Mouse (Mus musculus): Measurements from ENCODE around the gene Omp. TPM values are rescaled to one million over a fixed set of nuclear protein-coding genes. Genes with fewer than 3 reads are reported as not detected.

The Omp gene
- polyA plus RNA-seq, 1 experiment from 2014 or later, result 0.54 TPM

GRCm38 (mm10) chr7:98119179-98119960 lies 25.9 kb downstream of the Omp start, which contains the start of gene Myo7a:
Gene Myo7a, minus strand, starts transcription at chr7:98119524.
- Histone ChIP-seq H3K27me3 (no peaks in the 10 kb centered on the region), H3K9me3 (replicated peaks) (no peaks in the 10 kb centered on the region), H3K9ac (no peak within 1 kb of the TSS), H3K36me3 (replicated peaks) (peaks cover 13% of the 10 kb centered on the region), H3K4me1 (replicated peaks) (peaks cover 34% of the 10 kb centered on the region), H3K4me3 (replicated peaks) (peak within 1 kb of the TSS; percentile 26), H3K27ac (replicated peaks) (peak within 1 kb of the TSS; percentile 61), H3K4me2 (peak within 1 kb of the TSS; percentile 54)
- peak; percentile 75 for ATAC-seq (ENCODE audit: insufficient read depth)
- whole genome bisulfite sequencing (ENCODE audit: insufficient replicate concordance), result 35% methylated on average over 9 of the region's 9 CpGs

GRCm38 (mm10) chr7:98117012-98117660 lies 28.2 kb downstream of the Omp start:
- Histone ChIP-seq H3K4me3 (replicated peaks) (no peak overlapping the region), H3K27ac (replicated peaks) (no peak overlapping the region), H3K36me3 (replicated peaks) (no peaks in the 10 kb centered on the region), H3K4me2 (no peak overlapping the region), H3K4me1 (replicated peaks) (peaks cover 34% of the 10 kb centered on the region), H3K9me3 (replicated peaks) (no peaks in the 10 kb centered on the region), H3K27me3 (peaks cover 13% of the 10 kb centered on the region), H3K9ac (no peak overlapping the region)
- 28% methylated on average over 11 of the region's 11 CpGs for WGBS (ENCODE audit: insufficient replicate concordance)
- no peak for ATAC-seq (ENCODE audit: insufficient read depth)

- H3K9ac ChIP-seq, result no peak overlapping the region
- H3K4me2 ChIP-seq, result no peak overlapping the region
- H3K36me3 ChIP-seq (replicated peaks), result no peaks in the 10 kb centered on the region
- peaks cover 37% of the 10 kb centered on the region for H3K27me3 ChIP-seq
- 46% methylated on average over 6 of the region's 6 CpGs for WGBS (ENCODE audit: insufficient replicate concordance)
- no peak for ATAC-seq (ENCODE audit: insufficient read depth)
- H3K4me3 ChIP-seq (replicated peaks), result no peak overlapping the region
- H3K9me3 ChIP-seq (replicated peaks), result no peaks in the 10 kb centered on the region
- no peak overlapping the region for H3K27ac ChIP-seq (replicated peaks)
- H3K4me1 ChIP-seq (replicated peaks), result peaks cover 16% of the 10 kb centered on the region
These were observed 30.6 kb downstream of the Omp start for GRCm38 (mm10) chr7:98114656-98115055.

GRCm38 (mm10) chr7:98111233-98111632 lies 34.1 kb downstream of the Omp start:
- H3K27ac ChIP-seq (replicated peaks), result no peak overlapping the region
- 12% methylated on average over 25 of the region's 25 CpGs for WGBS (ENCODE audit: insufficient replicate concordance)
- no peak overlapping the region for H3K4me2 ChIP-seq
- H3K27me3 ChIP-seq, result peaks cover 38% of the 10 kb centered on the region
- no peaks in the 10 kb centered on the region; the same call in 1 of the 2 replicates for H3K4me1 ChIP-seq (replicated peaks)
- no peak overlapping the region for H3K4me3 ChIP-seq (replicated peaks)
- H3K36me3 ChIP-seq (replicated peaks), result no peaks in the 10 kb centered on the region
- ATAC-seq (ENCODE audit: insufficient read depth), result no peak
- no peaks in the 10 kb centered on the region for H3K9me3 ChIP-seq (replicated peaks)
- H3K9ac ChIP-seq, result no peak overlapping the region

- no peak overlapping the region for H3K4me3 ChIP-seq (replicated peaks)
- H3K9ac ChIP-seq, result no peak overlapping the region
- H3K27me3 ChIP-seq, result peaks cover 38% of the 10 kb centered on the region
- no peak overlapping the region for H3K27ac ChIP-seq (replicated peaks)
- H3K4me2 ChIP-seq, result no peak overlapping the region
- H3K4me1 ChIP-seq (replicated peaks), result no peaks in the 10 kb centered on the region
- no peaks in the 10 kb centered on the region for H3K36me3 ChIP-seq (replicated peaks)
- H3K9me3 ChIP-seq (replicated peaks), result no peaks in the 10 kb centered on the region
- 67% methylated on average over 4 of the region's 4 CpGs for WGBS (ENCODE audit: insufficient replicate concordance)
- ATAC-seq (ENCODE audit: insufficient read depth), result no peak
These were observed 35.5 kb downstream of the Omp start for GRCm38 (mm10) chr7:98109771-98110170.

GRCm38 (mm10) chr7:98108636-98109430 lies 36.5 kb downstream of the Omp start:
- peaks cover 38% of the 10 kb centered on the region for H3K27me3 ChIP-seq
- H3K9ac ChIP-seq, result no peak overlapping the region
- H3K4me2 ChIP-seq, result no peak overlapping the region
- H3K9me3 ChIP-seq (replicated peaks), result no peaks in the 10 kb centered on the region
- H3K27ac ChIP-seq (replicated peaks), result no peak overlapping the region
- no peak for ATAC-seq (ENCODE audit: insufficient read depth)
- no peak overlapping the region for H3K4me3 ChIP-seq (replicated peaks)
- WGBS (ENCODE audit: insufficient replicate concordance), result 62% methylated on average over 16 of the region's 16 CpGs
- no peaks in the 10 kb centered on the region for H3K36me3 ChIP-seq (replicated peaks)
- peaks cover 7% of the 10 kb centered on the region for H3K4me1 ChIP-seq (replicated peaks)

GRCm38 (mm10) chr7:98106272-98106671 lies 39.0 kb downstream of the Omp start:
- peak overlapping the region; percentile 47 for H3K4me2 ChIP-seq
- no peak overlapping the region for H3K27ac ChIP-seq (replicated peaks)
- no peak overlapping the region for H3K4me3 ChIP-seq (replicated peaks)
- H3K9ac ChIP-seq, result no peak overlapping the region
- WGBS (ENCODE audit: insufficient replicate concordance), result 71% methylated on average over 7 of the region's 7 CpGs
- peaks cover 17% of the 10 kb centered on the region for H3K27me3 ChIP-seq
- H3K36me3 ChIP-seq (replicated peaks), result no peaks in the 10 kb centered on the region
- ATAC-seq (ENCODE audit: insufficient read depth), result no peak
- no peaks in the 10 kb centered on the region for H3K9me3 ChIP-seq (replicated peaks)
- peaks cover 18% of the 10 kb centered on the region for H3K4me1 ChIP-seq (replicated peaks)

GRCm38 (mm10) chr7:98104481-98105435 lies 40.5 kb downstream of the Omp start:
- Histone ChIP-seq H3K9ac (no peak overlapping the region), H3K4me2 (peak overlapping the region; percentile 47)
- peak; percentile 77 for ATAC-seq (ENCODE audit: insufficient read depth)

GRCm38 (mm10) chr7:98103942-98104292 lies 41.4 kb downstream of the Omp start:
- Histone ChIP-seq H3K4me1 (replicated peaks) (peaks cover 18% of the 10 kb centered on the region), H3K27ac (replicated peaks) (peak overlapping the region; percentile 81), H3K9ac (no peak overlapping the region), H3K4me2 (no peak overlapping the region), H3K9me3 (replicated peaks) (no peaks in the 10 kb centered on the region), H3K27me3 (no peaks in the 10 kb centered on the region), H3K36me3 (replicated peaks) (no peaks in the 10 kb centered on the region), H3K4me3 (replicated peaks) (no peak overlapping the region)
- 54% methylated on average over 5 of the region's 5 CpGs for WGBS (ENCODE audit: insufficient replicate concordance)
- ATAC-seq (ENCODE audit: insufficient read depth), result no peak

More at GRCm38 (mm10) chr7:98104481-98105435, 40.5 kb downstream of the Omp start:
- H3K27me3 ChIP-seq, result peaks cover 2% of the 10 kb centered on the region; the same call in 1 of the 2 replicates
- peak overlapping the region; percentile 21 for H3K4me3 ChIP-seq (replicated peaks)
- peak overlapping the region; percentile 81 for H3K27ac ChIP-seq (replicated peaks)
- no peaks in the 10 kb centered on the region for H3K9me3 ChIP-seq (replicated peaks)
- H3K36me3 ChIP-seq (replicated peaks), result no peaks in the 10 kb centered on the region
- H3K4me1 ChIP-seq (replicated peaks), result peaks cover 18% of the 10 kb centered on the region
- 46% methylated on average over 16 of the region's 16 CpGs for WGBS (ENCODE audit: insufficient replicate concordance)

Measured in liver, embryonic 15.5 days (tissue).